10 mouse cellular contexts compared by ENCODE assay signal in the genomic region with DNA sequence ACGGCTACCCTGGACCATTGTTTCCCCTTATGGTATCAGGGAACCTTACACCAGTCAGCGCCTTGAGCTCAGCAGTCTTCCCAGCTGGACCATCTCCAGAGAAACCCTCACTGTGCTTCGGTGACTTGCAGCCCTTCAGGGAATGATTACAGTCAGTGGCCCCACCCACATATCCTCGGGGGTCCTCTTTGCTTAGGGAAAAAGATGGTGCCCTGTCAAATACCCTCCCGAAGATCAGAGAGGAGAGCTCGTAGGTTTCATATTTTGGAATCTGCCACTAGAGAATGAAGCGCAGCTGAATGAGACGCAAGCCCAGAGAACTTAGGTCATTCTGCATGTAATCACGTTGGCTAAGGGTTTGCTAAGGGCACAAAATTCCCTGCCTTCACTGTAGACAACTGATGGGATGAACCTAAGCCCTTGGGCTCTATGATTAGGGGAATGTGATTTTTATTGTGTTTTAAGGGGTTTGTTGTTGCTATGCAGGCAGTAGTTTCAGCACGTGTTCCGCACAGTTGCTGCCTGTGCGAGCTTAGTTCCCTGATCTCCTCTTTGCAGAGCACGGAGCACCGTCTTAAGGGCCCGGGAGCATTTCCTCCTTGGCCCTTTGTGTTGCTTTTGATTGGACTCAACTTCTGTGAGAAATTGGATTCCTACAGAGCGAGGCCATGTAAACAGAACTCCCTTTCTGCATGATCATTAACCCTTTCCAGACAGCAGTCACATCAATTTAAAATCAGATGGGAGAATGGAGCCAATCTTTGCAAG. TPM values are rescaled to one million over a fixed set of nuclear protein-coding genes. Genes with fewer than 3 reads are reported as not detected.
A peak's percentile ranks its signal among the peaks of the same experiment; 100 is the strongest.
DNase-seq lines count a peak whose midpoint lies in the region; ATAC-seq and TF ChIP-seq lines count a peak whose summit lies in the region.
"Had no signal": no experiment of that assay in that cellular context is flagged by ENCODE, and none has a peak within 500 bp of the region (broad histone marks: within the 10 kb centered on the region; RNA-seq: fewer than 3 reads in every experiment).

No protein-coding gene starts in this region.

- H3K36me3 ChIP-seq in hindbrain, embryonic 14.5 days (replicated peaks; ENCODE audit: control insufficient read depth, insufficient read depth): no peaks in the 10 kb centered on the region
- no peaks in the 10 kb centered on the region for H3K36me3 ChIP-seq in midbrain, embryonic 16.5 days (ENCODE audit: control insufficient read depth, insufficient read depth, low read length)
- H3K36me3 ChIP-seq in kidney, adult 2 months (ENCODE audit: control insufficient read depth, insufficient read depth, low read length): no peaks in the 10 kb centered on the region

- ATAC-seq in hindbrain, embryonic 14.5 days (ENCODE audit: low FRiP score): no peak
- peak; percentile 36; the same call in 1 of the 2 replicates for ATAC-seq in midbrain, embryonic 16.5 days

- H3K27me3 ChIP-seq in hindbrain, embryonic 14.5 days (ENCODE audit: control insufficient read depth, insufficient read depth, low read length): no peaks in the 10 kb centered on the region
- no peaks in the 10 kb centered on the region for H3K27me3 ChIP-seq in midbrain, embryonic 16.5 days (ENCODE audit: control insufficient read depth, insufficient read depth, low read depth, low read length)
- H3K27me3 ChIP-seq in kidney, adult 2 months (replicated peaks; ENCODE audit: control insufficient read depth, insufficient read depth, low read length): no peaks in the 10 kb centered on the region

- no peak overlapping the region for H3K27ac ChIP-seq in gastrocnemius, adult 2 months
- H3K27ac ChIP-seq in hindbrain, embryonic 14.5 days: no peak overlapping the region
- no peak overlapping the region for H3K27ac ChIP-seq in midbrain, embryonic 16.5 days (ENCODE audit: low read length)
- H3K27ac ChIP-seq in kidney, adult 2 months (ENCODE audit: insufficient read depth, low read depth, low read length): no peak overlapping the region

- intact Hi-C loops in gastrocnemius, adult 2 months (cut with DNase I): no loop called here
- intact Hi-C loops in left cerebral cortex, postnatal 14 days (cut with DNase I): no loop called here

- H3K9ac ChIP-seq in hindbrain, embryonic 14.5 days: peak overlapping the region; percentile 31; the same call in 1 of the 2 replicates
- peak overlapping the region; percentile 7; the same call in 1 of the 2 replicates for H3K9ac ChIP-seq in midbrain, embryonic 16.5 days (ENCODE audit: low read depth, low read length)

- no peaks in the 10 kb centered on the region for H3K9me3 ChIP-seq in hindbrain, embryonic 14.5 days (ENCODE audit: control insufficient read depth, low read length)
- H3K9me3 ChIP-seq in midbrain, embryonic 16.5 days (replicated peaks; ENCODE audit: control insufficient read depth, low read length, poor library complexity, severe bottlenecking): no peaks in the 10 kb centered on the region

- H3K4me3 ChIP-seq in gastrocnemius, adult 2 months: peak overlapping the region; percentile 55
- no peak overlapping the region for H3K4me3 ChIP-seq in hindbrain, embryonic 14.5 days (replicated peaks; ENCODE audit: low read length)
- H3K4me3 ChIP-seq in midbrain, embryonic 16.5 days (ENCODE audit: low read depth, low read length): peak overlapping the region; percentile 2; the same call in 1 of the 2 replicates
- H3K4me3 ChIP-seq in kidney, adult 2 months (ENCODE audit: insufficient read depth, low read depth, low read length): no peak overlapping the region

- H3K4me2 ChIP-seq in hindbrain, embryonic 14.5 days (replicated peaks): peak overlapping the region; percentile 46
- H3K4me2 ChIP-seq in midbrain, embryonic 16.5 days (ENCODE audit: low read length): peak overlapping the region; percentile 45

- WGBS in hindbrain, embryonic 14.5 days: 14% methylated on average over 16 of the region's 16 CpGs
- 10% methylated on average over 16 of the region's 16 CpGs for WGBS in midbrain, embryonic 16.5 days
- 12% methylated on average over 16 of the region's 16 CpGs for WGBS in kidney, adult 2 months

- TF ChIP-seq CTCF in gastrocnemius, adult 2 months (IDR thresholded peaks at IDR 0.05): no peak
- TF ChIP-seq CTCF in kidney, adult 2 months (conservative IDR thresholded peaks at IDR 0.05; ENCODE audit: insufficient read depth, insufficient read length, low read depth, low read length): no peak

- no peak for DNase-seq in gastrocnemius, adult 2 months
- no peak for DNase-seq in gastrocnemius, adult 18-20 months (ENCODE audit: low spot score)
- DNase-seq in embryo, embryonic 11 days: peak; percentile 64
- DNase-seq in hindbrain, embryonic 14.5 days (ENCODE audit: low spot score): peak; percentile 40
- DNase-seq in testis, postnatal 10 days (ENCODE audit: low spot score): no peak
- no peak for DNase-seq in left cerebral cortex, postnatal 14 days (ENCODE audit: low spot score in 2 of 2)
- DNase-seq in kidney, adult 2 months: no peak
- DNase-seq: left cerebral cortex, postnatal 4 days; spleen, adult 18-20 months had no signal

- TF ChIP-seq POLR2A in kidney, adult 2 months (IDR thresholded peaks at IDR 0.05; ENCODE audit: low read depth, low read length): no peak

- peaks cover 12% of the 10 kb centered on the region for H3K4me1 ChIP-seq in hindbrain, embryonic 14.5 days (replicated peaks; ENCODE audit: control insufficient read depth, insufficient read depth, low read length)
- H3K4me1 ChIP-seq in midbrain, embryonic 16.5 days (ENCODE audit: control insufficient read depth, insufficient read depth, low read length): peaks cover 3% of the 10 kb centered on the region; the same call in 1 of the 2 replicates
- H3K4me1 ChIP-seq in kidney, adult 2 months (ENCODE audit: control insufficient read depth, insufficient read depth, low read length): no peaks in the 10 kb centered on the region

RNA-seq across cellular contexts. Expression of gene Elac2, which starts 21.7 kb away (rescaled TPM):
- total RNA-seq in gastrocnemius, adult 2 months (2021): 10 to 100 TPM; 19.7 to 19.8 TPM
- total RNA-seq in gastrocnemius, adult 18-20 months (2021): 10 to 100 TPM; 18.0 to 18.6 TPM
- 32.4 and 34.8 TPM in 2 replicates for polyA plus RNA-seq in hindbrain, embryonic 14.5 days (2014; fragmentation: Nextera tagmentation; extraction: Ambion mirVana)
- polyA plus RNA-seq in midbrain, embryonic 16.5 days (2015; fragmentation: Nextera tagmentation; extraction: Ambion mirVana): 27.6 and 28.6 TPM in 2 replicates
- total RNA-seq in left cerebral cortex, postnatal 14 days (2021): 10 to 100 TPM; 27.0 to 27.7 TPM
- 16.5 and 20.9 TPM in 2 replicates for polyA plus RNA-seq in kidney, adult 2 months (2012; rRNA removed)

Comparison
In these comparisons a context has a peak if more than half of its experiments do, and no peak if none do; other contexts are left out.
1. DNase-seq: peak in embryo, embryonic 11 days (single experiment) and hindbrain, embryonic 14.5 days (single experiment); none in gastrocnemius, adult 2 months (single experiment), gastrocnemius, adult 18-20 months (single experiment), testis, postnatal 10 days (single experiment), left cerebral cortex, postnatal 14 days (0 of 2) and kidney, adult 2 months (single experiment).
2. H3K4me3 ChIP-seq: peak in gastrocnemius, adult 2 months (single experiment) and midbrain, embryonic 16.5 days (single experiment); none in hindbrain, embryonic 14.5 days (single experiment) and kidney, adult 2 months (single experiment).